ENCODE assay signal across 9 mouse cellular contexts in the genomic region with DNA sequence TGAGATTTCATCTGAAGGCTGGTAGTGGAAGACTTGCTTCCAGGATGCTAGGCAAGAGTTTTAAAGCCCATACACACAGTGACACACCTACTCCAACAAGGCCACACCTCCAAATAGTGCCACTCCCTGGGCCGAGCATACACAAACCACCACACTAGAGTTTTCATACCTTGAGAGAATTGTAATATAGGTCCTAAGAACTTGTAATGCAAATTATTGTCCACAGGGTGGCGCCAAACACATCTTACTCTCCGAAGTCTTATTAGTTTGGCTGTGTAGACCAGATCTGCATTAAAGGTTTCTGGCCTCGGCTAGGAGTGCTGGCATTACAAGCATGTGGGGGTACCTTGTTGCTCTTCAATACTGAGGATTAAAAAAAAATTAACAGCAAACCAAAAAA. TPM values are rescaled to one million over a fixed set of nuclear protein-coding genes. Genes with fewer than 3 reads are reported as not detected.
A peak's percentile ranks its signal among the peaks of the same experiment; 100 is the strongest.
DNase-seq lines count a peak whose midpoint lies in the region; ATAC-seq and TF ChIP-seq lines count a peak whose summit lies in the region.
"Had no signal": no experiment of that assay in that cellular context is flagged by ENCODE, and none has a peak within 500 bp of the region (broad histone marks: within the 10 kb centered on the region; RNA-seq: fewer than 3 reads in every experiment).

No protein-coding gene starts in this region.

- TF ChIP-seq EP300 in heart, adult 2 months (IDR thresholded peaks at IDR 0.05; ENCODE audit: insufficient read depth, low read depth, low read length) = no peak

- peak; percentile 30 to 38 for DNase-seq in heart, adult 2 months
- DNase-seq in brain, embryonic 14.5 days (ENCODE audit: low read depth) = peak; percentile 89
- peak; percentile 47 for DNase-seq in forebrain, embryonic 10.5 days (ENCODE audit: extremely low spot score, low spot score)
- peak; percentile 85 for DNase-seq in hindbrain, embryonic 14.5 days (ENCODE audit: low spot score)
- DNase-seq in layer of hippocampus, adult 9-10 months (ENCODE audit: low spot score) = peak; percentile 54
- DNase-seq in lung, postnatal 36 days = peak; percentile 88
- peak; percentile 57 for DNase-seq in right cerebral cortex, postnatal 14 days

- TF ChIP-seq POLR2A in heart, adult 2 months (IDR thresholded peaks at IDR 0.05; ENCODE audit: insufficient read depth, low read depth, low read length) = no peak
- no peak for TF ChIP-seq POLR2A in brain, embryonic 14.5 days (IDR thresholded peaks at IDR 0.05; ENCODE audit: borderline replicate concordance, extremely low read depth, insufficient read depth, insufficient read length, poor library complexity, severe bottlenecking)

- H3K27ac ChIP-seq in heart, adult 2 months = no peak overlapping the region
- no peak overlapping the region for H3K27ac ChIP-seq in heart, embryonic 11.5 days (ENCODE audit: low read depth, low read length)
- H3K27ac ChIP-seq in forebrain, embryonic 10.5 days = no peak overlapping the region
- H3K27ac ChIP-seq in hindbrain, embryonic 14.5 days = no peak overlapping the region
- H3K27ac ChIP-seq: liver, embryonic 15.5 days had no signal

- no peaks in the 10 kb centered on the region for H3K4me1 ChIP-seq in heart, adult 2 months (ENCODE audit: control insufficient read depth, insufficient read depth, low read length)
- no peaks in the 10 kb centered on the region for H3K4me1 ChIP-seq in heart, embryonic 11.5 days (ENCODE audit: control insufficient read depth, insufficient read depth, low read length)
- H3K4me1 ChIP-seq in forebrain, embryonic 10.5 days = no peaks in the 10 kb centered on the region
- no peaks in the 10 kb centered on the region for H3K4me1 ChIP-seq in hindbrain, embryonic 14.5 days (replicated peaks; ENCODE audit: control insufficient read depth, insufficient read depth, low read length)
- H3K4me1 ChIP-seq: liver, embryonic 15.5 days had no signal

- H3K9ac ChIP-seq in heart, adult 2 months (ENCODE audit: low read depth, low read length) = no peak overlapping the region
- H3K9ac ChIP-seq in heart, embryonic 11.5 days (ENCODE audit: low read depth, low read length) = no peak overlapping the region
- H3K9ac ChIP-seq in hindbrain, embryonic 14.5 days = no peak overlapping the region
- H3K9ac ChIP-seq: liver, embryonic 15.5 days had no signal

- H3K36me3 ChIP-seq in heart, adult 2 months (ENCODE audit: control insufficient read depth, insufficient read depth, low read length) = no peaks in the 10 kb centered on the region
- H3K36me3 ChIP-seq in heart, embryonic 11.5 days (ENCODE audit: control insufficient read depth, insufficient read depth, low read length) = peaks cover 16% of the 10 kb centered on the region
- H3K36me3 ChIP-seq in forebrain, embryonic 10.5 days (replicated peaks) = peaks cover 28% of the 10 kb centered on the region
- H3K36me3 ChIP-seq in hindbrain, embryonic 14.5 days (replicated peaks; ENCODE audit: control insufficient read depth, insufficient read depth) = peaks cover 27% of the 10 kb centered on the region
- H3K36me3 ChIP-seq: liver, embryonic 15.5 days had no signal

- no peak for ATAC-seq in heart, embryonic 11.5 days (replicated peaks; ENCODE audit: insufficient number of reproducible peaks, low FRiP score, low TSS enrichment)
- ATAC-seq in hindbrain, embryonic 14.5 days (ENCODE audit: low FRiP score) = peak; percentile 48; the same call in 1 of the 2 replicates

- peak; percentile 85 for TF ChIP-seq CTCF in heart, adult 2 months (IDR thresholded peaks at IDR 0.05)
- TF ChIP-seq CTCF in brain, embryonic 14.5 days (IDR thresholded peaks at IDR 0.05; ENCODE audit: borderline replicate concordance, extremely low read depth, insufficient read depth, insufficient read length) = peak; percentile 62

- H3K4me3 ChIP-seq in heart, adult 2 months = no peak overlapping the region
- H3K4me3 ChIP-seq in heart, embryonic 11.5 days (ENCODE audit: low read depth, low read length) = no peak overlapping the region
- no peak overlapping the region for H3K4me3 ChIP-seq in forebrain, embryonic 10.5 days
- H3K4me3 ChIP-seq in hindbrain, embryonic 14.5 days (replicated peaks; ENCODE audit: low read length) = no peak overlapping the region
- H3K4me3 ChIP-seq: liver, embryonic 15.5 days had no signal

- H3K27me3 ChIP-seq in heart, adult 2 months (ENCODE audit: control insufficient read depth, insufficient read depth, low read length) = no peaks in the 10 kb centered on the region
- no peaks in the 10 kb centered on the region for H3K27me3 ChIP-seq in heart, embryonic 11.5 days (ENCODE audit: control insufficient read depth, insufficient read depth, low read length)
- H3K27me3 ChIP-seq in forebrain, embryonic 10.5 days (ENCODE audit: poor library complexity, severe bottlenecking) = no peaks in the 10 kb centered on the region
- no peaks in the 10 kb centered on the region for H3K27me3 ChIP-seq in hindbrain, embryonic 14.5 days (ENCODE audit: control insufficient read depth, insufficient read depth, low read length)
- H3K27me3 ChIP-seq: liver, embryonic 15.5 days had no signal

- 2% methylated on average over 4 of the region's 4 CpGs for WGBS in heart, adult 2 months
- 15% methylated on average over 4 of the region's 4 CpGs for WGBS in heart, embryonic 11.5 days (ENCODE audit: insufficient replicate concordance)
- WGBS in forebrain, embryonic 10.5 days = 31% methylated on average over 4 of the region's 4 CpGs
- WGBS in hindbrain, embryonic 14.5 days = 15% methylated on average over 4 of the region's 4 CpGs

- H3K79me2 ChIP-seq in heart, adult 2 months (replicated peaks; ENCODE audit: control insufficient read depth, insufficient read depth, low read length) = no peaks in the 10 kb centered on the region

- intact Hi-C loops in heart, adult 2 months (cut with DNase I) = loop anchor here (1.0 to 5.0 kb wide), 3 partner anchors 41 to 159 kb away; no protein-coding TSS in a partner anchor

- H3K9me3 ChIP-seq in heart, embryonic 11.5 days (replicated peaks; ENCODE audit: control insufficient read depth, low read length) = no peaks in the 10 kb centered on the region
- no peaks in the 10 kb centered on the region for H3K9me3 ChIP-seq in forebrain, embryonic 10.5 days
- no peaks in the 10 kb centered on the region for H3K9me3 ChIP-seq in hindbrain, embryonic 14.5 days (ENCODE audit: control insufficient read depth, low read length)
- H3K9me3 ChIP-seq: liver, embryonic 15.5 days had no signal

- H3K4me2 ChIP-seq in heart, embryonic 11.5 days = no peak overlapping the region
- H3K4me2 ChIP-seq in hindbrain, embryonic 14.5 days (replicated peaks) = no peak overlapping the region
- H3K4me2 ChIP-seq: liver, embryonic 15.5 days had no signal

RNA-seq across cellular contexts. Expression of a gene that starts 17.7 kb away (rescaled TPM):
- 1 to 10 TPM; 3.3 to 3.7 TPM for total RNA-seq in heart, adult 2 months (2021)
- polyA plus RNA-seq in heart, adult 2 months (2012; rRNA removed) = 0.98 and 1.8 TPM in 2 replicates
- polyA plus RNA-seq in heart, embryonic 11.5 days (2014; fragmentation: Nextera tagmentation; extraction: Ambion mirVana) = 2.3 and 4.1 TPM in 2 replicates
- 0.28 and 0.81 TPM in 2 replicates for polyA plus RNA-seq in brain, embryonic 14.5 days (2012; rRNA removed)
- polyA plus RNA-seq in forebrain, embryonic 10.5 days (2016; fragmentation: Nextera tagmentation; extraction: Ambion mirVana) = 1.4 and 2.1 TPM in 2 replicates
- polyA plus RNA-seq in hindbrain, embryonic 14.5 days (2014; fragmentation: Nextera tagmentation; extraction: Ambion mirVana) = 0.27 and 0.32 TPM in 2 replicates

RNA-seq across cellular contexts. Expression of a gene that starts 37.3 kb away (rescaled TPM):
- total RNA-seq in heart, adult 2 months (2021) = 1 to 10 TPM; 5.4 to 6.4 TPM
- 10.2 and 11.2 TPM in 2 replicates for polyA plus RNA-seq in heart, adult 2 months (2012; rRNA removed)
- 10.5 and 14.9 TPM in 2 replicates for polyA plus RNA-seq in heart, embryonic 11.5 days (2014; fragmentation: Nextera tagmentation; extraction: Ambion mirVana)
- polyA plus RNA-seq in brain, embryonic 14.5 days (2012; rRNA removed) = 38.4 and 39.0 TPM in 2 replicates
- 20.0 and 21.6 TPM in 2 replicates for polyA plus RNA-seq in forebrain, embryonic 10.5 days (2016; fragmentation: Nextera tagmentation; extraction: Ambion mirVana)
- 14.3 and 20.0 TPM in 2 replicates for polyA plus RNA-seq in hindbrain, embryonic 14.5 days (2014; fragmentation: Nextera tagmentation; extraction: Ambion mirVana)

RNA-seq across cellular contexts. Expression of a gene that starts 44.4 kb away (rescaled TPM):
- total RNA-seq in heart, adult 2 months (2021) = 1 to 10 TPM; 7.8 to 9.2 TPM
- polyA plus RNA-seq in heart, adult 2 months (2012; rRNA removed) = 5.8 and 6.6 TPM in 2 replicates
- 101 and 105 TPM in 2 replicates for polyA plus RNA-seq in heart, embryonic 11.5 days (2014; fragmentation: Nextera tagmentation; extraction: Ambion mirVana)
- polyA plus RNA-seq in brain, embryonic 14.5 days (2012; rRNA removed) = 35.0 and 43.8 TPM in 2 replicates
- 192 and 194 TPM in 2 replicates for polyA plus RNA-seq in forebrain, embryonic 10.5 days (2016; fragmentation: Nextera tagmentation; extraction: Ambion mirVana)
- polyA plus RNA-seq in hindbrain, embryonic 14.5 days (2014; fragmentation: Nextera tagmentation; extraction: Ambion mirVana) = 76.6 and 78.4 TPM in 2 replicates

RNA-seq across cellular contexts. Expression of a gene that starts 44.5 kb away (rescaled TPM):
- under 1 TPM; 0.65 to 0.89 TPM for total RNA-seq in heart, adult 2 months (2021)
- 0.80 and 1.6 TPM in 2 replicates for polyA plus RNA-seq in heart, adult 2 months (2012; rRNA removed)
- polyA plus RNA-seq in heart, embryonic 11.5 days (2014; fragmentation: Nextera tagmentation; extraction: Ambion mirVana) = 23.1 and 26.1 TPM in 2 replicates
- polyA plus RNA-seq in brain, embryonic 14.5 days (2012; rRNA removed) = 38.3 and 70.8 TPM in 2 replicates
- polyA plus RNA-seq in forebrain, embryonic 10.5 days (2016; fragmentation: Nextera tagmentation; extraction: Ambion mirVana) = 77.0 and 78.9 TPM in 2 replicates
- 6.7 and 7.7 TPM in 2 replicates for polyA plus RNA-seq in hindbrain, embryonic 14.5 days (2014; fragmentation: Nextera tagmentation; extraction: Ambion mirVana)

RNA-seq across cellular contexts. Expression of a gene that starts 56.9 kb away (rescaled TPM):
- total RNA-seq in heart, adult 2 months (2021) = not detected
- polyA plus RNA-seq in heart, adult 2 months (2012; rRNA removed) = 0.12 TPM in 1 of 2 replicates, not detected in the other
- 0.21 and 0.42 TPM in 2 replicates for polyA plus RNA-seq in heart, embryonic 11.5 days (2014; fragmentation: Nextera tagmentation; extraction: Ambion mirVana)
- 1.1 and 1.2 TPM in 2 replicates for polyA plus RNA-seq in brain, embryonic 14.5 days (2012; rRNA removed)
- 0.44 and 0.71 TPM in 2 replicates for polyA plus RNA-seq in forebrain, embryonic 10.5 days (2016; fragmentation: Nextera tagmentation; extraction: Ambion mirVana)
- 0.34 and 0.58 TPM in 2 replicates for polyA plus RNA-seq in hindbrain, embryonic 14.5 days (2014; fragmentation: Nextera tagmentation; extraction: Ambion mirVana)

Comparison
In these comparisons a context has a peak if more than half of its experiments do, and no peak if none do; other contexts are left out.
1. DNase-seq: peak in every context shown above with its lines; median percentile 89 in brain, embryonic 14.5 days; 88 in lung, postnatal 36 days; 85 in hindbrain, embryonic 14.5 days; 57 in right cerebral cortex, postnatal 14 days; 54 in layer of hippocampus, adult 9-10 months; 47 in forebrain, embryonic 10.5 days; 34 in heart, adult 2 months.